Mouse (Mus musculus) hindbrain, embryonic 13.5 days (tissue): ENCODE results near the gene Nceh1. TPM values are rescaled to one million over a fixed set of nuclear protein-coding genes. Genes with fewer than 3 reads are reported as not detected.

Experiments
- ATAC-seq: fragments of 200-750 bp; cut with Nextera tagmentation; 2 replicates; pipeline ENCODE4 v1.8.0; 2017; ENCODE audit warnings: moderate TSS enrichment; ENCODE audit not compliant: low FRiP score
- H3K27ac ChIP-seq: fragments of 300-500 bp; sonication (generic); 2 replicates; pipeline ENCODE4 v1.5.1; 2015; ENCODE audit warnings: inconsistent platforms, mild to moderate bottlenecking, moderate library complexity
- H3K27me3 ChIP-seq: fragments of 300-500 bp; sonication (generic); 2 replicates; pipeline ENCODE4 v1.6.1; 2015; ENCODE audit warnings: mild to moderate bottlenecking, inconsistent platforms
- H3K36me3 ChIP-seq: fragments of 300-500 bp; sonication (generic); 2 replicates; pipeline ENCODE4 v1.6.1; 2015; ENCODE audit warnings: mild to moderate bottlenecking, inconsistent platforms
- H3K4me1 ChIP-seq: fragments of 300-500 bp; sonication (generic); replicated peaks from 2 replicates; pipeline ENCODE4 v1.6.1; 2015; ENCODE audit warnings: inconsistent platforms
- H3K4me2 ChIP-seq: fragments of 300-500 bp; sonication (generic); 2 replicates; pipeline ENCODE4 v1.6.1; 2015; ENCODE audit warnings: inconsistent platforms, mild to moderate bottlenecking, moderate library complexity
- H3K4me3 ChIP-seq: fragments of 300-500 bp; sonication (generic); 2 replicates; pipeline ENCODE4 v1.5.1; 2015; ENCODE audit warnings: mild to moderate bottlenecking, inconsistent platforms
- H3K9ac ChIP-seq: fragments of 300-500 bp; sonication (generic); 2 replicates; pipeline ENCODE4 v1.6.1; 2015; ENCODE audit warnings: mild to moderate bottlenecking, inconsistent platforms
- H3K9me3 ChIP-seq: fragments of 300-500 bp; sonication (generic); 2 replicates; pipeline ENCODE4 v1.6.1; 2016; ENCODE audit warnings: inconsistent platforms
- WGBS: fragments of 180-500 bp; shearing (Covaris S2); methylation state at CpG from one replicate; pipeline ENCODE4 v1.1.7; 2015; 5-methylcytosine and 5-hydroxymethylcytosine counted together
- polyA plus RNA-seq: library from polyadenylated mRNA; unstranded; fragments of >200 nt; fragmentation: Nextera tagmentation; extraction: Ambion mirVana; gene quantifications from 2 replicates; pipeline ENCODE4 v1.2.1, GENCODE M21; 2015

Gene Nceh1
- polyA plus RNA-seq, 1 experiment from 2014 or later = 6.9 TPM

GRCm38 (mm10) chr3:27217331-27217730 lies 34.6 kb downstream of the Nceh1 start:
- no peak for ATAC-seq
- H3K27me3 ChIP-seq = no peaks in the 10 kb centered on the region
- H3K4me1 ChIP-seq = no peaks in the 10 kb centered on the region
- no peak overlapping the region for H3K9ac ChIP-seq
- no peaks in the 10 kb centered on the region for H3K36me3 ChIP-seq
- no peak overlapping the region for H3K4me2 ChIP-seq
- 80% methylated on average over 7 of the region's 7 CpGs for WGBS
- H3K27ac ChIP-seq = no peak overlapping the region
- H3K9me3 ChIP-seq = no peaks in the 10 kb centered on the region
- no peak overlapping the region for H3K4me3 ChIP-seq

- no peaks in the 10 kb centered on the region for H3K4me1 ChIP-seq
- no peak overlapping the region for H3K4me2 ChIP-seq
- H3K4me3 ChIP-seq = no peak overlapping the region
- WGBS = 91% methylated on average over 5 of the region's 5 CpGs
- H3K36me3 ChIP-seq = no peaks in the 10 kb centered on the region
- H3K9ac ChIP-seq = no peak overlapping the region
- no peak overlapping the region for H3K27ac ChIP-seq
- ATAC-seq = no peak
- no peaks in the 10 kb centered on the region for H3K9me3 ChIP-seq
- H3K27me3 ChIP-seq = no peaks in the 10 kb centered on the region
Measured at GRCm38 (mm10) chr3:27218604-27219003, 35.8 kb downstream of the Nceh1 start.

- ATAC-seq = no peak
- no peak overlapping the region for H3K4me3 ChIP-seq
- no peak overlapping the region for H3K27ac ChIP-seq
- H3K9me3 ChIP-seq = no peaks in the 10 kb centered on the region
- 88% methylated on average over 2 of the region's 2 CpGs for WGBS
- no peak overlapping the region for H3K4me2 ChIP-seq
- H3K36me3 ChIP-seq = 0 out of 2 replicates have a peak, but pooled peaks cover 4% of the 10 kb centered on the region
- H3K27me3 ChIP-seq = no peaks in the 10 kb centered on the region
- H3K9ac ChIP-seq = no peak overlapping the region
- H3K4me1 ChIP-seq = no peaks in the 10 kb centered on the region
Measured at GRCm38 (mm10) chr3:27222052-27222451, 39.3 kb downstream of the Nceh1 start.

GRCm38 (mm10) chr3:27222488-27222887 lies 39.7 kb downstream of the Nceh1 start:
- H3K9ac ChIP-seq = no peak overlapping the region
- no peak overlapping the region for H3K4me2 ChIP-seq
- H3K4me1 ChIP-seq = no peaks in the 10 kb centered on the region
- no peak overlapping the region for H3K4me3 ChIP-seq
- no peaks in the 10 kb centered on the region for H3K9me3 ChIP-seq
- WGBS = 88% methylated on average over 17 of the region's 17 CpGs
- 0 out of 2 replicates have a peak, but pooled peaks cover 4% of the 10 kb centered on the region for H3K36me3 ChIP-seq
- H3K27ac ChIP-seq = no peak overlapping the region
- H3K27me3 ChIP-seq = no peaks in the 10 kb centered on the region
- no peak for ATAC-seq

- H3K4me3 ChIP-seq = no peak overlapping the region
- no peaks in the 10 kb centered on the region for H3K4me1 ChIP-seq
- no peak for ATAC-seq
- 0 out of 2 replicates have a peak, but pooled peaks cover 4% of the 10 kb centered on the region for H3K36me3 ChIP-seq
- no peaks in the 10 kb centered on the region for H3K9me3 ChIP-seq
- 94% methylated on average over 3 of the region's 3 CpGs for WGBS
- no peaks in the 10 kb centered on the region for H3K27me3 ChIP-seq
- no peak overlapping the region for H3K9ac ChIP-seq
- H3K27ac ChIP-seq = no peak overlapping the region
- H3K4me2 ChIP-seq = no peak overlapping the region
Measured at GRCm38 (mm10) chr3:27227629-27228453, 45.1 kb downstream of the Nceh1 start.

GRCm38 (mm10) chr3:27228530-27229309 lies 46.0 kb downstream of the Nceh1 start:
- Histone ChIP-seq H3K9me3 (no peaks in the 10 kb centered on the region), H3K4me2 (no peak overlapping the region), H3K27ac (no peak overlapping the region), H3K27me3 (no peaks in the 10 kb centered on the region), H3K4me1 (no peaks in the 10 kb centered on the region), H3K36me3 (0 out of 2 replicates have a peak, but pooled peaks cover 4% of the 10 kb centered on the region), H3K4me3 (no peak overlapping the region), H3K9ac (no peak overlapping the region)
- 79% methylated on average over 11 of the region's 11 CpGs for WGBS
- no peak for ATAC-seq

- H3K27me3 ChIP-seq = no peaks in the 10 kb centered on the region
- ATAC-seq = no peak
Measured at GRCm38 (mm10) chr3:27233361-27233760, 50.6 kb downstream of the Nceh1 start.

GRCm38 (mm10) chr3:27233841-27234240 lies 51.1 kb downstream of the Nceh1 start:
- 94% methylated on average over 6 of the region's 6 CpGs for WGBS
- H3K9me3 ChIP-seq = no peaks in the 10 kb centered on the region
- H3K4me2 ChIP-seq = no peak overlapping the region
- no peaks in the 10 kb centered on the region for H3K36me3 ChIP-seq
- H3K9ac ChIP-seq = no peak overlapping the region
- H3K27me3 ChIP-seq = no peaks in the 10 kb centered on the region
- no peak for ATAC-seq
- no peak overlapping the region for H3K4me3 ChIP-seq
- H3K4me1 ChIP-seq = no peaks in the 10 kb centered on the region
- H3K27ac ChIP-seq = no peak overlapping the region

More at GRCm38 (mm10) chr3:27233361-27233760, 50.6 kb downstream of the Nceh1 start:
- H3K4me3 ChIP-seq = no peak overlapping the region
- no peaks in the 10 kb centered on the region for H3K9me3 ChIP-seq
- H3K27ac ChIP-seq = no peak overlapping the region
- H3K9ac ChIP-seq = no peak overlapping the region
- H3K4me2 ChIP-seq = no peak overlapping the region
- no peaks in the 10 kb centered on the region for H3K4me1 ChIP-seq
- no peaks in the 10 kb centered on the region for H3K36me3 ChIP-seq
- 84% methylated on average over 4 of the region's 4 CpGs for WGBS

- Histone ChIP-seq H3K9ac (no peak overlapping the region), H3K9me3 (no peaks in the 10 kb centered on the region)
- no peak for ATAC-seq
Measured at GRCm38 (mm10) chr3:27234976-27235375, 52.2 kb downstream of the Nceh1 start.

GRCm38 (mm10) chr3:27237226-27237625 lies 54.5 kb downstream of the Nceh1 start:
- 21% methylated on average over 2 of the region's 2 CpGs for WGBS
- Histone ChIP-seq H3K4me2 (no peak overlapping the region), H3K27me3 (no peaks in the 10 kb centered on the region), H3K9ac (no peak overlapping the region), H3K4me3 (no peak overlapping the region), H3K4me1 (no peaks in the 10 kb centered on the region), H3K36me3 (peaks cover 9% of the 10 kb centered on the region), H3K27ac (no peak overlapping the region), H3K9me3 (no peaks in the 10 kb centered on the region)
- ATAC-seq = no peak

More at GRCm38 (mm10) chr3:27234976-27235375, 52.2 kb downstream of the Nceh1 start:
- H3K4me3 ChIP-seq = no peak overlapping the region
- no peaks in the 10 kb centered on the region for H3K36me3 ChIP-seq
- no peak overlapping the region for H3K27ac ChIP-seq
- no peak overlapping the region for H3K4me2 ChIP-seq
- WGBS = 75% methylated on average over 1 of the region's 1 CpGs
- H3K4me1 ChIP-seq = no peaks in the 10 kb centered on the region
- no peaks in the 10 kb centered on the region for H3K27me3 ChIP-seq

- Histone ChIP-seq H3K9me3 (no peaks in the 10 kb centered on the region), H3K4me2 (no peak overlapping the region), H3K9ac (no peak overlapping the region), H3K36me3 (peaks cover 9% of the 10 kb centered on the region), H3K27me3 (no peaks in the 10 kb centered on the region), H3K27ac (no peak overlapping the region), H3K4me1 (no peaks in the 10 kb centered on the region), H3K4me3 (no peak overlapping the region)
- no peak for ATAC-seq
- 86% methylated on average over 5 of the region's 5 CpGs for WGBS
Measured at GRCm38 (mm10) chr3:27238563-27238962, 55.8 kb downstream of the Nceh1 start.

- Histone ChIP-seq H3K36me3 (peaks cover 9% of the 10 kb centered on the region), H3K9ac (no peak overlapping the region), H3K27ac (no peak overlapping the region), H3K4me3 (no peak overlapping the region), H3K4me1 (no peaks in the 10 kb centered on the region), H3K9me3 (no peaks in the 10 kb centered on the region), H3K27me3 (no peaks in the 10 kb centered on the region), H3K4me2 (no peak overlapping the region)
- 96% methylated on average over 16 of the region's 16 CpGs for WGBS
- ATAC-seq = no peak
Measured at GRCm38 (mm10) chr3:27239568-27239967, 56.8 kb downstream of the Nceh1 start.
